Mouse (Mus musculus): Measurements from ENCODE around the gene Trim33. TPM values are rescaled to one million over a fixed set of nuclear protein-coding genes. Genes with fewer than 3 reads are reported as not detected.

Gene Trim33
- polyA plus RNA-seq, 1 experiment from 2014 or later = 45.8 TPM

DNA sequence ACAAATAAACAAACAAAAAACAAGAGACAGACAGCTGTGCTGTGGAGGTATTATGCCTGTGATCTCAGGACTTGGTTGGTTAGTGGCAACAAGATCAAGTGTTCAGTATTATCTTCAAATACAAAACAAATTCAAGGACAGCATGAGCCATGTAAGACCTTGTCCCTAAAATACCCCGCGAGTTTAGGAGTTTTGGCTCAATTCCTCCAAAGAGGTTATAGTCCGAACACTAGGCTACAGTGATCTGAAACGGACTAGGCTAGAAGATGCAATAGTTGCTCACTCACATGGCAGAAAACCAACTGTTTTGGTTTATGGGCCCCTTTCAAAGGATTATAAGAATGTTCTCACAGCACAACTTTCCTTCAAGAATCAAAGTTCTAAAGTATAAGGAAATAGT lies 9.7 kb downstream of the Trim33 start:
- H3K9ac ChIP-seq (replicated peaks) = no peak overlapping the region
- no peak overlapping the region for H3K27ac ChIP-seq (replicated peaks)
- H3K4me2 ChIP-seq (replicated peaks) = no peak overlapping the region
- H3K36me3 ChIP-seq = no peaks in the 10 kb centered on the region
- peaks cover 5% of the 10 kb centered on the region; the same call in 1 of the 2 replicates for H3K9me3 ChIP-seq
- ATAC-seq (ENCODE audit: low FRiP score, low read depth) = no peak
- no peak overlapping the region for H3K4me3 ChIP-seq
- WGBS = 90% methylated on average over 4 of the region's 4 CpGs
- no peaks in the 10 kb centered on the region for H3K4me1 ChIP-seq
- no peaks in the 10 kb centered on the region for H3K27me3 ChIP-seq

DNA sequence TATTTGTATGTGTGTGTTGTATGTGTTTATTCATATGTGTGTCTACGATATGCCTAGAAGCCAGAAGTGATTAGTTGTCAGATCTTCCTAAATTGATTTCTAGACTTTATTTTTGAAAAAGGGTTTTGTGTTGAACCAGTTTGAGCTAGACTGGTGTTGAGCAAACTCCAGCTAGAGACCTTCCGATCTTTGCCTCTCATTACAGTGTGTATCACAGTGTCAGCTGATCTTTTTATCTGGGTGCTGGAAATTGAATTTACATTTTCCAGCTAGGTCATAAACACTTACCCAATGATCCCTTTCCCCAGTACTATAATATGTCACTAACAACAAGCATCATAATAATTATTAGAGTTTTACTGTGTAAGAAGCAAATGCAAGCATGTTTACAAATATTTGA lies 12.0 kb downstream of the Trim33 start:
- Histone ChIP-seq H3K27me3 (no peaks in the 10 kb centered on the region), H3K36me3 (0 out of 2 replicates have a peak, but pooled peaks cover 4% of the 10 kb centered on the region), H3K4me2 (replicated peaks) (no peak overlapping the region), H3K4me1 (no peaks in the 10 kb centered on the region), H3K4me3 (no peak overlapping the region), H3K27ac (replicated peaks) (no peak overlapping the region), H3K9me3 (peaks cover 5% of the 10 kb centered on the region; the same call in 1 of the 2 replicates), H3K9ac (replicated peaks) (no peak overlapping the region)
- no peak for ATAC-seq (ENCODE audit: low FRiP score, low read depth)
- WGBS = 96% methylated on average over 2 of the region's 2 CpGs

DNA sequence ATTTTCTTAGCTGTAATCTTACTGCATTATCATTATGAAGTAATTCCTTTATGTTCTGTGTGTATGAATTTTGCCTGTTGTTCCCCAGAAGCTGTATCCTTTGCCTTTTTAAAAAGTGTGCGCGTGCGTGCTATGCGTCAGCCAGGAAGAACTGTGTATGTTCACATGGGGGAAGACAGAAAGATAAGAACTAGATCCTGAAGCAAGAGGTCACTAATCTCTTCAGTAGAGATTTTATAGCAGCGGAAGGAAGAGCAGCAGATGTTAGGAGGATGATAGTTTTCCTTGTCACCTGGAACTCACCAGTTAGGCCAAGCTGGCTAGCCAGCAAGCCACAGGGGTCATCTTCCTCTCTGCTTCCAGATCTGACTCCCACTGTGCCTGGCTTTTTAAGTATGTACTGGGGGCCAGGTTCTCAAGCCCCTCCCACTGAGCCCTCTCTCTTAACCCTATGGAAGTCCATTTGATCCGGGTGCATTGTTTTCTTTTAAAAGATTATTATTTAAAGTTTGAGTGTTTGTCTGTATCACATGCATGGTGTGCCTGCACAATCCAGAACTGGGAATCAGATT lies 26.4 kb downstream of the Trim33 start:
- H3K9ac ChIP-seq (replicated peaks) = no peak overlapping the region
- H3K27ac ChIP-seq (replicated peaks) = no peak overlapping the region
- 78% methylated on average over 6 of the region's 6 CpGs for WGBS
- H3K27me3 ChIP-seq = no peaks in the 10 kb centered on the region
- no peaks in the 10 kb centered on the region for H3K36me3 ChIP-seq
- no peaks in the 10 kb centered on the region for H3K9me3 ChIP-seq
- no peak for ATAC-seq (ENCODE audit: low FRiP score, low read depth)
- H3K4me3 ChIP-seq = no peak overlapping the region
- H3K4me1 ChIP-seq = no peaks in the 10 kb centered on the region
- no peak overlapping the region for H3K4me2 ChIP-seq (replicated peaks)

DNA sequence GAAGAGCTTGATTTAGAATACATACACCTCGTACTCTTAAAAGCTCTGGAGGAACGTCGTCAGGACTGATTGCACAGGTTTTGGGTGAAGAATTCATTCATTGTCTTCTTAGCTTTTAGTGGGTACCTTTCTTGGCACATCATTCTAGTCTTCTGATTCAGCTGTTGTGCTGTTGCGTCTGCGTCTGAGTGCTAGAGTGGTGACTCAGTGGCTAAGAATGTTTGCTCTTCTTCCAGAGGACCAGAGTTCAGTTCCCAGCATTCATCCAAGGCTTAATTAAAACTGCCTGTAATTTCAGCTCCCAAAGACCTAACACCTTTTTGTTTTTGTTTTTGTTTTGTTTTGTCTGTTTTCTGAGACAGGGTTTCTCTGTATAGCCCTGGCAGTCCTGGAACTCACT lies 30.2 kb downstream of the Trim33 start:
- Histone ChIP-seq H3K4me1 (no peaks in the 10 kb centered on the region), H3K4me2 (replicated peaks) (no peak overlapping the region), H3K27ac (replicated peaks) (no peak overlapping the region), H3K9ac (replicated peaks) (no peak overlapping the region), H3K4me3 (no peak overlapping the region), H3K9me3 (no peaks in the 10 kb centered on the region), H3K27me3 (no peaks in the 10 kb centered on the region), H3K36me3 (peaks cover 17% of the 10 kb centered on the region; the same call in 1 of the 2 replicates)
- 79% methylated on average over 5 of the region's 5 CpGs for WGBS
- no peak for ATAC-seq (ENCODE audit: low FRiP score, low read depth)

DNA sequence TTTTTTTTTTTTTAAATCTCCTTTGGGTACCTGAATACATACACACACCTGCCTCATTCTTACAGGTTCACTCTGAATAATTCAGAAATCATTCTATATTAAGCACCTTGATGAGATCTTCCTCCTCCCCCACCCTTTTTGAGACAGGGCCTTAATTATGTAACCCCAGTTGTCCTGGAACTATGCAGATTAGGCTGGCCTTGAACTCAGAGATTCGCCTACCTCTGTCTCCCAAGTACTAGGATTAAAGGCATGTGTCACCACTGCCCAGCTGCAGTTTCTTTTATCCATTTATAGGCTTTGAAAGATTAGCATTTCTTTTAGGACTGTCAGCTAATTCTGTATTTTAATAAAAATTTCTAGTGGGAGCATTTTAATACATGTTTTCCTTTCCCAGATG lies 30.7 kb downstream of the Trim33 start:
- Histone ChIP-seq H3K4me3 (no peak overlapping the region), H3K27me3 (no peaks in the 10 kb centered on the region), H3K9ac (replicated peaks) (no peak overlapping the region), H3K27ac (replicated peaks) (no peak overlapping the region), H3K9me3 (no peaks in the 10 kb centered on the region), H3K4me1 (no peaks in the 10 kb centered on the region), H3K36me3 (peaks cover 21% of the 10 kb centered on the region), H3K4me2 (replicated peaks) (no peak overlapping the region)
- ATAC-seq (ENCODE audit: low FRiP score, low read depth) = no peak
- WGBS = 48% methylated on average over 1 of the region's 1 CpGs

DNA sequence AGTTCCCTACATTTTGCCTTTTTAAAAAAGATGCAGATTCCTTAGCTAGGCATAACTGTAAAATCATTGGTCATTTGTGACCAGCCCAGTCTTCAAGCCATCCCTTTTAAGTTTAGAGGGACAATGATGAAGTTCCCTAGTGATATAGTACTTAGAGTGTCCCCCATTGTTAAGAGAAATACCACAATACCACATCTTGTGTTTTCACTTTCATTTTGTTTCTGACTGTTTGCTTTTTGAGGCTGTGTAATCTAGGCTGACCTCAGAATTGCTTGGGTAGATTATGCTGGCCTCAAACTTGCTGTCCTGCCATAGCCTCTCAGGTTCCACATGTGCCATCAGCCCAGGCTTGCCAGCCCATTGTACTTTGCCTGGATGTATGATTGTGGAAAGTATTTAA lies 35.2 kb downstream of the Trim33 start:
- Histone ChIP-seq H3K27me3 (no peaks in the 10 kb centered on the region), H3K9me3 (no peaks in the 10 kb centered on the region), H3K4me2 (replicated peaks) (no peak overlapping the region), H3K27ac (replicated peaks) (no peak overlapping the region), H3K36me3 (peaks cover 21% of the 10 kb centered on the region), H3K4me1 (no peaks in the 10 kb centered on the region), H3K9ac (replicated peaks) (no peak overlapping the region), H3K4me3 (no peak overlapping the region)
- ATAC-seq (ENCODE audit: low FRiP score, low read depth) = no peak

DNA sequence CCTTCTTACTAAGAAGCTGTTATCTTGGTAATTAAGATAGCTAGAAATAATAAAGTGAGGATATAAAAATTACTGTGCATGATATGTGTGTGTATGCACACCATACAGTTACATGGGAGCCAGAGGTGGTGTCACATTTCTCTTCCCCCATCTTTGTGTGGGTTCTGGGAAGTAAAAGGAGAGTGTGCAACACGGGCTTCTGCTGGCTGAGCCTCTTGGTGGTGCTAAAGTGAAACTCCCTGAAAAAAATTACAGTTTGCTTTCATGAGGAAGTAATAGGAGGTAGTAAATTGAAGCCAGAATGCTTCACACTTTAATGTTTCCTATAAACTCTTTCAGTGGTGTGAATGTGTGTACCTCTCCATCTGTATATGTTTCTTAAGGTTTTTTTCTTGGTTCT lies 56.3 kb downstream of the Trim33 start:
- Histone ChIP-seq H3K4me2 (replicated peaks) (no peak overlapping the region), H3K36me3 (peaks cover 44% of the 10 kb centered on the region), H3K27me3 (no peaks in the 10 kb centered on the region), H3K9me3 (no peaks in the 10 kb centered on the region), H3K9ac (replicated peaks) (no peak overlapping the region), H3K27ac (replicated peaks) (no peak overlapping the region), H3K4me3 (no peak overlapping the region), H3K4me1 (no peaks in the 10 kb centered on the region)
- ATAC-seq (ENCODE audit: low FRiP score, low read depth) = no peak
- 70% methylated on average over 1 of the region's 1 CpGs for WGBS

DNA sequence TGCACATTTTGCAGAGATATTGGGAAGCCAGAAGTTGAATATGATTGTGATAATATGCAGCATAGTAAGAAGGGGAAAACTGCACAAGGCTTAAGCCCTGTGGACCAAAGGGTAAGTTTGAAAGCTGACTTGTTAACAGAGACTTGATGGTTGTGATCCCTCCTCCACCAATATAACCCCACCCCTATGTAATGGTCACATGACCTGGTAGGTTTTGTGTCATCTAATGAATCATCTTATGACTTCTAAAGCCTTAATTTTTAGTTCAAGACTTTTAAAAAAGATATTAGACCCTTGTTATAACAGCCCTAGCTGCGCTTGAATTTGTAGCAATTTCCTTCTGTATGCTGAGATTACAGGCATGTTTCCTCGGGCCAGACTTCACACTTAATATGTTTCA lies 67.6 kb downstream of the Trim33 start:
- no peaks in the 10 kb centered on the region for H3K4me1 ChIP-seq
- ATAC-seq (ENCODE audit: low FRiP score, low read depth) = no peak
- H3K9ac ChIP-seq (replicated peaks) = no peak overlapping the region
- no peak overlapping the region for H3K4me3 ChIP-seq
- H3K27me3 ChIP-seq = no peaks in the 10 kb centered on the region
- H3K27ac ChIP-seq (replicated peaks) = no peak overlapping the region
- peaks cover 54% of the 10 kb centered on the region for H3K36me3 ChIP-seq
- H3K4me2 ChIP-seq (replicated peaks) = no peak overlapping the region
- WGBS = 95% methylated on average over 2 of the region's 2 CpGs
- no peaks in the 10 kb centered on the region for H3K9me3 ChIP-seq

DNA sequence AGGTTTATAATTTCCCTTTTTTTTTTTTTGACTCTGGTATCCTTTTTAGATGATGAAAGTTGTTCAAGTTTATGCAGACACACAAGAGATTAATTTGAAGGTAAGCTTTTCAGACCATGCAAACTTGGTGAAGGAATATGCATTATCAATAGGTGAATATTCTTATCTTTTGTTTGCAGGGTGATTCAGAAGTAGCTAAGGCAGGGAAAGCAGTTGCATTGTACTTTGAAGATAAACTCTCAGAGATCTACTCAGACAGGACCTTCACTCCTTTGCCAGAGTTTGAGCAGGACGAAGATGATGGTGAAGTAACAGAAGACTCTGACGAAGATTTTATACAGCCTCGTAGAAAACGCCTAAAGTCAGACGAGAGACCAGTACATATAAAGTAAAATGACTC lies 74.4 kb downstream of the Trim33 start:
- peaks cover 43% of the 10 kb centered on the region for H3K36me3 ChIP-seq
- WGBS = 96% methylated on average over 5 of the region's 5 CpGs
- H3K9ac ChIP-seq (replicated peaks) = no peak overlapping the region
- H3K4me3 ChIP-seq = no peak overlapping the region
- no peak for ATAC-seq (ENCODE audit: low FRiP score, low read depth)
- H3K9me3 ChIP-seq = no peaks in the 10 kb centered on the region
- no peaks in the 10 kb centered on the region for H3K27me3 ChIP-seq
- H3K4me1 ChIP-seq = no peaks in the 10 kb centered on the region
- no peak overlapping the region for H3K4me2 ChIP-seq (replicated peaks)
- H3K27ac ChIP-seq (replicated peaks) = no peak overlapping the region

DNA sequence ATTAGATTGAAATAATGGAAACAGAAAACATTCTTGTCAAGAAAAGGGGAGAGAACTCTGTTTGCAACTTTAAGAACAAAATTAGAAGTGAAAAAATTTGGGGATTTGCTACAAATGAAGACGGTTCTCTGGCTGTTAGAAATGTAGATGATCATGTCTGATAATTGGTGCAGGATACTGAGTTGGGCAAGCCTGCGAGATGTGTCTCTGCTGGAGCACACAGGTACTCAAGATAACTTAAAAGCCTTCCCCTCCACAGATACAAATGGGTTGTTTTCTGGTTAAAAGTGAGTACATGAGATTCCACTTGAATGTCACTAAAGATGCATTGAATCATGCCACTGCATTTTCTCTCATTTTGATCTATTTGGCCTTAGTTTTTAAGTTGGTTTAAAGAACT lies 74.9 kb downstream of the Trim33 start:
- 98% methylated on average over 2 of the region's 2 CpGs for WGBS
- no peaks in the 10 kb centered on the region for H3K9me3 ChIP-seq
- H3K4me1 ChIP-seq = no peaks in the 10 kb centered on the region
- H3K27ac ChIP-seq (replicated peaks) = no peak overlapping the region
- ATAC-seq (ENCODE audit: low FRiP score, low read depth) = no peak
- H3K36me3 ChIP-seq = peaks cover 43% of the 10 kb centered on the region
- H3K9ac ChIP-seq (replicated peaks) = no peak overlapping the region
- no peaks in the 10 kb centered on the region for H3K27me3 ChIP-seq
- H3K4me2 ChIP-seq (replicated peaks) = no peak overlapping the region
- H3K4me3 ChIP-seq = no peak overlapping the region

DNA sequence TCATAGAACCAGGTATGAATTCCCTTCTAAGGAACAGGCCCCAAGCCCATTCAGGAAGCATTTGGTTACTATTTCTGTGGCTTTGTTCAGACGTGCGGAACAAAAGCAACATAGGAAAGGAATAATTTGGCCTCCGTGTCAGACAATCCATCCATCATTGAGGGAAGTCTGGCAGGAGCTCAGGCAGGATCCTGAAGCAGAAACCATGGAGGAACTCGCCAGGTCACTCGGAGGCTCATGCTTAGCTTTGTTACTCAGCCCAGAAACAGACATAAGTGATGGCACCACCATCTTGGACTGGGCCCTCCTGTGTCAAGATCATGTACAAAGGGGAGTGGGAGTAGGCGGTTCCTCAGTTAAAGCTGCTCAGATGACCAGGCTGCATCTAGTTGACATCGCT lies 82.1 kb downstream of the Trim33 start:
- ATAC-seq (ENCODE audit: low FRiP score, low read depth) = no peak

DNA sequence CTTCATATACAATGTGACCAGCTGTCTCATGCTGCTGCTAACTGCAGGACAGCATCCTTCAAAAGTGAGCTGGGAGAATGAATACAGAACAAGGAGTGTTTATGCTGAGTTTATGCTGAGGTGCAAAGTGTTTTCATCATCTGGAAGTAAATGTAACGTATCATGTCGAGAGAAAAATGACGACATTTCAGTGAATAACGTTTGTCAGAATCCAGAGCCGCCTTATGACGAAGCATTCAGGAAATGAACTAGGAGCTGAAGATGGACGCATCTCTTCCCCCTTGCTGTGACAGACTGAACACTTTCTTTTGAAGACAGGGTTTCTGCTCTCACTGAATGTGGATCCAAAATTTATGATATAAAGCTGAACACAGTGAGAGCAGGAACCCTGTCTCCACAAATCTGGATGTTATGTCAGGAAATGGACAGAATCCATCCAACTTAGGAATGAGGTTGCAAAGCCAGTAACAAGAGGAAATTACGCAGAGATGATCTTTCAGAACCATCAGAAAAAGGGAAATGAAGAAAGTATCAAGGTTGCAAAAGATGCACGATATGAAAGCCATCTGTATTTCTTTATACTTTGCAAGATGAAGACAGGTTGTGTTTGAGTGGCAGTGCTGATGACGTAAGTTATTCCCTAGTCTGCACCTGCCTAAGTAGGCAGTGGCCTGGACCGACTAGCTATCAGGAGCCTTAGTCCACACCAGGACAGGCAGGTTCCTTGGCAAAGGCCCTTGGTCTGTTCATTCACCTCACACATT lies 85.3 kb downstream of the Trim33 start:
- H3K4me2 ChIP-seq (replicated peaks) = no peak overlapping the region
- H3K27me3 ChIP-seq = no peaks in the 10 kb centered on the region
- 88% methylated on average over 11 of the region's 11 CpGs for WGBS
- H3K9ac ChIP-seq (replicated peaks) = no peak overlapping the region
- no peak overlapping the region for H3K27ac ChIP-seq (replicated peaks)
- H3K36me3 ChIP-seq = peaks cover 2% of the 10 kb centered on the region; the same call in 1 of the 2 replicates
- no peak overlapping the region for H3K4me3 ChIP-seq
- no peaks in the 10 kb centered on the region for H3K4me1 ChIP-seq
- H3K9me3 ChIP-seq = no peaks in the 10 kb centered on the region
- no peak for ATAC-seq (ENCODE audit: low FRiP score, low read depth)

More for the DNA sequence above, 82.1 kb downstream of the Trim33 start:
- Histone ChIP-seq H3K27me3 (no peaks in the 10 kb centered on the region), H3K4me2 (replicated peaks) (no peak overlapping the region), H3K9me3 (no peaks in the 10 kb centered on the region), H3K36me3 (peaks cover 14% of the 10 kb centered on the region; the same call in 1 of the 2 replicates), H3K4me3 (no peak overlapping the region), H3K4me1 (no peaks in the 10 kb centered on the region), H3K9ac (replicated peaks) (no peak overlapping the region), H3K27ac (replicated peaks) (no peak overlapping the region)
- 95% methylated on average over 7 of the region's 7 CpGs for WGBS
